Mouse (Mus musculus): ENCODE results near the gene Smg6.

- TF ChIP-seq CTCF (IDR thresholded peaks at IDR 0.05; ENCODE audit: low read depth) (peak; percentile 19; the same call in 1 of the 2 replicates), EP300 (IDR thresholded peaks at IDR 0.05; ENCODE audit: low read depth) (no peak)
These were observed 269.3 kb downstream of the Smg6 start for GRCm38 (mm10) chr11:75194850-75195461.
